Mouse (Mus musculus) forebrain, embryonic 13.5 days (tissue): Measurements from ENCODE around the gene Helt. TPM values are rescaled to one million over a fixed set of nuclear protein-coding genes. Genes with fewer than 3 reads are reported as not detected.

Source experiments
- ATAC-seq: fragments of 200-750 bp; cut with Nextera tagmentation; 2 replicates; pipeline ENCODE4 v1.8.0; 2017
- H3K27ac ChIP-seq: fragments of 300-500 bp; sonication (generic); 2 replicates; pipeline ENCODE4 v1.5.1; 2015; ENCODE audit warnings: inconsistent platforms, mild to moderate bottlenecking, moderate library complexity
- H3K27me3 ChIP-seq: fragments of 300-500 bp; sonication (generic); 2 replicates; pipeline ENCODE4 v1.6.1; 2015; ENCODE audit warnings: mild to moderate bottlenecking, inconsistent platforms
- H3K36me3 ChIP-seq: fragments of 300-500 bp; sonication (generic); 2 replicates; pipeline ENCODE4 v1.6.1; 2015; ENCODE audit warnings: mild to moderate bottlenecking, inconsistent platforms; ENCODE audit not compliant: poor library complexity, severe bottlenecking
- H3K4me1 ChIP-seq: fragments of 300-500 bp; sonication (generic); 2 replicates; pipeline ENCODE4 v1.6.1; 2015; ENCODE audit warnings: inconsistent platforms
- H3K4me2 ChIP-seq: fragments of 300-500 bp; sonication (generic); 2 replicates; pipeline ENCODE4 v1.6.1; 2015; ENCODE audit warnings: inconsistent platforms, mild to moderate bottlenecking, moderate library complexity
- H3K4me3 ChIP-seq: fragments of 300-500 bp; sonication (generic); 2 replicates; pipeline ENCODE4 v1.5.1; 2015; ENCODE audit warnings: mild to moderate bottlenecking, inconsistent platforms
- H3K9ac ChIP-seq: fragments of 300-500 bp; sonication (generic); 2 replicates; pipeline ENCODE4 v1.6.1; 2015; ENCODE audit warnings: mild to moderate bottlenecking, inconsistent platforms
- H3K9me3 ChIP-seq: fragments of 300-500 bp; sonication (generic); replicated peaks from 2 replicates; pipeline ENCODE4 v1.6.1; 2016; ENCODE audit warnings: inconsistent platforms
- WGBS: fragments of 180-500 bp; shearing (Covaris S2); methylation state at CpG from one replicate; pipeline ENCODE4 v1.1.7; 2015; 5-methylcytosine and 5-hydroxymethylcytosine counted together
- polyA plus RNA-seq: library from polyadenylated mRNA; unstranded; fragments of >200 nt; fragmentation: Nextera tagmentation; extraction: Ambion mirVana; gene quantifications from 2 replicates; pipeline ENCODE4 v1.2.1, GENCODE M21; 2015

Helt gene
- polyA plus RNA-seq, 1 experiment from 2014 or later = 7.9 TPM

DNA sequence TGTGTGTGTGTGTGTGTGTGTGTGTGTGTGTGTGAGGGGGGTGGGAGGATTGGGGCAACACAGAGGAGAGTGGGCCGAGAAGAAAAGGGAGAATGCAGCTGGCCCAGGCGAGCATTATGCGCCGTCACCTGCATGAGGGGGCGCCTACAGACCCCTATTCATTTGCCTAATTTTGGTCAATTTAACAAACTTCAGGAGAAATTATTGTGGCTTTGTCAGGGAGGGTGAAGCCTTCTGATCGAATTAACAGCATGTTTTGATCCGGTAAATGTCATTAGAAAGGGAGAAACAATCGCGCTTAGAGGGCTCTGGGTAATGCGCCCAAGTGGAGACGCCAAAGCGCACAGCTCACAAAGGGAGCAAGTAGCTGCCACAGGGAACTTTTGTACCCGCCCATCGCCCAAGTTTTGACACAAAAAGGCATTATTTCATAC lies 647 bp upstream of the Helt start:
- H3K9ac ChIP-seq = no peak overlapping the region
- peaks cover 62% of the 10 kb centered on the region for H3K4me1 ChIP-seq
- under 1% methylated on average over 14 of the region's 14 CpGs for WGBS
- no peak overlapping the region; the same call in 1 of the 2 replicates for H3K4me3 ChIP-seq
- peak overlapping the region; percentile 62 for H3K4me2 ChIP-seq
- H3K27ac ChIP-seq = no peak overlapping the region
- H3K9me3 ChIP-seq = no peaks in the 10 kb centered on the region
- H3K27me3 ChIP-seq = peaks cover 95% of the 10 kb centered on the region
- H3K36me3 ChIP-seq = no peaks in the 10 kb centered on the region
- peak; percentile 78; the same call in 1 of the 2 replicates for ATAC-seq

DNA sequence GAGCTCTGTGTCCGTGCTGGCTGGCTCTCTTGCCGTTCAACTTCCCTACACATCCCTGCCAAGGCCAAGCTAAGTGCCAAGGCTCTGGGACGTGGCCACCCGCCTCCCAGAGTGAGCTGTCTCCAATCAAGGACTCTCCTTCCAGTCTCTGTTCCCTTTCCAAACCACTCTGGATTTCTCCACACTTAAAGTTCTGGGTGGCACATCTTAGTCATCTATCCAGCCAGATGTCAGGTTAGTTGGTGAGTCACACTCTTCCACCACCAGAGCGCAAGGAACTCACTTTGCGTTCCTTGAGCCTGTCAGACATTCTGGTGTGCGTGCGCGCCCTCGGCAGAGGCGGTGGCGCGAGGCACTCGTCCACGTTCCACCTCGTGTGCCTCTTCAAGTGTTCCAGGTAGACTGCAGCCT lies 725 bp downstream of the Helt start:
- Histone ChIP-seq H3K4me2 (peak overlapping the region; percentile 62), H3K4me3 (peak overlapping the region; percentile 36), H3K36me3 (no peaks in the 10 kb centered on the region), H3K9ac (no peak overlapping the region), H3K4me1 (peaks cover 69% of the 10 kb centered on the region), H3K27ac (no peak overlapping the region; the same call in 1 of the 2 replicates), H3K27me3 (peaks cover 87% of the 10 kb centered on the region), H3K9me3 (no peaks in the 10 kb centered on the region)
- under 1% methylated on average over 16 of the region's 16 CpGs for WGBS
- ATAC-seq = no peak

GRCm38 (mm10) chr8:46293201-46293600 lies 1.3 kb downstream of the Helt start:
- H3K4me2 ChIP-seq = peak overlapping the region; percentile 62
- no peak for ATAC-seq
- peak overlapping the region; percentile 36 for H3K4me3 ChIP-seq
- H3K9me3 ChIP-seq = no peaks in the 10 kb centered on the region
- peaks cover 72% of the 10 kb centered on the region for H3K4me1 ChIP-seq
- WGBS = 1% methylated on average over 14 of the region's 14 CpGs
- H3K36me3 ChIP-seq = no peaks in the 10 kb centered on the region
- H3K27me3 ChIP-seq = peaks cover 87% of the 10 kb centered on the region
- no peak overlapping the region for H3K27ac ChIP-seq
- peak overlapping the region; percentile 9; the same call in 1 of the 2 replicates for H3K9ac ChIP-seq

- ATAC-seq = no peak
- no peaks in the 10 kb centered on the region for H3K36me3 ChIP-seq
- 1% methylated on average over 33 of the region's 33 CpGs for WGBS
- H3K27ac ChIP-seq = no peak overlapping the region
- peak overlapping the region; percentile 48; the same call in 1 of the 2 replicates for H3K9ac ChIP-seq
- H3K4me3 ChIP-seq = peak overlapping the region; percentile 36
- H3K4me1 ChIP-seq = peaks cover 72% of the 10 kb centered on the region
- no peaks in the 10 kb centered on the region; the same call in 1 of the 2 replicates for H3K9me3 ChIP-seq
- peaks cover 80% of the 10 kb centered on the region for H3K27me3 ChIP-seq
- peak overlapping the region; percentile 62 for H3K4me2 ChIP-seq
These were observed 2.4 kb downstream of the Helt start for GRCm38 (mm10) chr8:46291931-46292675.

DNA sequence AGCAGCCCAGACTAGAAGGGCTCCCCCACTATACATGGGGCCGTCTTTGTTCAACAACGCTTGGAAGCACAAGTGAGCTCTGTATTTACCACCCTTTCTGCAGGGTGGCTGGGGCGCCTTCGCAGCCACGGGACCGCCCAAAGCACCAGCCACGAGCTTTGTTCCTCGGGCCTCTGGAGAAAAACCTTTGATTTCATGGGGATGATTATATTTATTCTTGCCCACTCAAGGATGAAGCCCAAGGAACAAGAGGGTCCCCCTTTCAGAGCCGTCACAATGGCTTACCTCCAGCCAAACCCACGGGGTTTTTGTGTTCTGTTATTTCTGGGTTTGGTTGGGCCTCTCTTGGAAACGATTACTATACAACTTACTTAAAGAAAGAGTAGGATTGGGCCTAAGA lies 5.2 kb downstream of the Helt start:
- Histone ChIP-seq H3K27me3 (peaks cover 52% of the 10 kb centered on the region), H3K27ac (no peak overlapping the region), H3K9ac (no peak overlapping the region), H3K9me3 (no peaks in the 10 kb centered on the region; the same call in 1 of the 2 replicates), H3K4me1 (peaks cover 46% of the 10 kb centered on the region), H3K4me3 (no peak overlapping the region), H3K4me2 (no peak overlapping the region), H3K36me3 (no peaks in the 10 kb centered on the region)
- peak; percentile 75; the same call in 1 of the 2 replicates for ATAC-seq
- 5% methylated on average over 11 of the region's 11 CpGs for WGBS

DNA sequence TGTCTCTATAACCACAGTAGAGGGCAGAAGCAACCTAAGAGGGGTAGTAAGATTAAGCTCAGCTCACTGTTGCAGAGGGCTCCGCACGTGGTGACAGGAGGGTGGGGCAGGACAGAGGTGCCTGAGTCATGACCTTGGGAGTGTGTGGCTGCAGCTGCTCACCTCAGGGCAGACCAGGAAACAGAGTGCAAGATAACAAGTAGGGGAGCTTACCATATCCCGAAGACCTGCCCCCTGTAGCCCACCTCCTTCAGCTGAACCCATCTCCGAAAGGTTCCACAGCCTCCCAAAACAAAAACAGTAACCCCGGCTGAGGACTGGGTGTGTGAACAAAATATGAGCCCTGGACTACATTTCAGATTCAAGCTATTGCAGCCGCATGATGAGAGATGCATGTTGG lies 6.5 kb downstream of the Helt start:
- peaks cover 34% of the 10 kb centered on the region for H3K4me1 ChIP-seq
- no peak for ATAC-seq
- H3K27me3 ChIP-seq = peaks cover 39% of the 10 kb centered on the region
- no peak overlapping the region for H3K4me3 ChIP-seq
- no peaks in the 10 kb centered on the region for H3K36me3 ChIP-seq
- no peak overlapping the region for H3K27ac ChIP-seq
- WGBS = 92% methylated on average over 6 of the region's 6 CpGs
- H3K9me3 ChIP-seq = no peaks in the 10 kb centered on the region; the same call in 1 of the 2 replicates
- no peak overlapping the region for H3K9ac ChIP-seq
- no peak overlapping the region for H3K4me2 ChIP-seq

DNA sequence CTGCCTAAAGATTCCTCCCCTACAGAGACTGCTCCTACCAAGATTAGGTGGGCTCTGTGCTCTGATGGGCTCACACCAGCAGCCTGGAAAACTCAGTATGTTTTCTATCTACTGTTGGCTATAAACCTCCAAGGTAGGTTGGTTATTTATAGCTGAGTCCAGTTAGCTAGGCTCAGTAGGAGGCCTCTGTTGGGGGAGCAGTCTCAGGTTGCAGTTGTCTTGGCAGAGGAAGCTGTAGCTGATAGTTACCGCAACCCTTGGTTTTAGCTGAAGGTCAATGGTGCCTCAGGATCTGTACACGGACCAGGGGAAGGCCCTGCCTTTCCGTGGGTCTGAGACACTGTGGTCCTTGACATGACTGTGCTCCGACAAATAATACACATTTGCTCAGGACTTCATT lies 8.5 kb downstream of the Helt start:
- Histone ChIP-seq H3K9me3 (no peaks in the 10 kb centered on the region; the same call in 1 of the 2 replicates), H3K9ac (no peak overlapping the region), H3K4me1 (peaks cover 15% of the 10 kb centered on the region), H3K36me3 (no peaks in the 10 kb centered on the region), H3K27ac (no peak overlapping the region), H3K27me3 (peaks cover 19% of the 10 kb centered on the region), H3K4me3 (no peak overlapping the region), H3K4me2 (no peak overlapping the region)
- 94% methylated on average over 4 of the region's 4 CpGs for WGBS
- no peak for ATAC-seq

DNA sequence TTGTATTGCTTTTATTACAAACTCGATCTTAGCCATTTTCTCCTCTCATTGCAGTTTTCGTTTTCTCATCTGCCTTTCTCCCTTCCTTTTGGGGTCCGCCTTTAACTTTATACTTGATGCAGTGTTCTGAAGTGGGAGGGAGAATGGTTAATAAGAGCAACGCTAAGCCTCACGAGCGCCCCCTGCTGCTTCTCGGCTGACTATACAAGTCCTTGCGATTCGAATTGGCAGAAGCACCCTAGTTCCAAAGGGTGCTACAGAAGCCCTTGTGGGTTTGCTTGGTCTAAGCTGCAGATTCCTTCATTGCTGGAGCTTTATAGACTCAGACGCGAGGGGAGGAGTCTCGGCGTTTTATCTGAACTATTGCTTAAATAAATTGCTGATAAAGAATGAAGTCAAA lies 12.9 kb downstream of the Helt start:
- Histone ChIP-seq H3K9me3 (no peaks in the 10 kb centered on the region), H3K4me1 (no peaks in the 10 kb centered on the region), H3K4me3 (no peak overlapping the region), H3K4me2 (no peak overlapping the region), H3K27ac (no peak overlapping the region), H3K9ac (no peak overlapping the region), H3K27me3 (no peaks in the 10 kb centered on the region), H3K36me3 (no peaks in the 10 kb centered on the region)
- no peak for ATAC-seq
- WGBS = 13% methylated on average over 13 of the region's 13 CpGs

DNA sequence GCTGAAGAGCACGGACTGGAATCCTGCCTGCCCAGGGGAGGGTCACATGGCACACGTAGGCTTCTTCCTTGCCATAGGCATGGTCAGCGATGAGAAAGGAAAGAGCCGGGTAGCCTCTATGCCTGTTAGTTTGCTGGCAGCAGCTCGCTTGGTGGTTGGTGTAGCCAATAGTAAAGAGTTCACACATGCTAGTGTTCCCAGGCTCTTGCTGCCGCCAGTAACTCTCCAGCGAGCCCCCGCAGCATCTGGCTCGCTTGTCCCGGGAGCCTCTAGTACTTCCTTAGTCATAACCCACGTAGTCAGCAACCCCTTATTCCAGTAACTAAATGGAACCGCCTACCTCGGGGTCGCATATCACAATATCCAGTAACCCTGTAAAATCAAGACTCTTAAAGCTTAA lies 17.5 kb downstream of the Helt start:
- Histone ChIP-seq H3K27me3 (no peaks in the 10 kb centered on the region; the same call in 1 of the 2 replicates), H3K36me3 (no peaks in the 10 kb centered on the region), H3K27ac (no peak overlapping the region), H3K4me3 (no peak overlapping the region), H3K4me2 (no peak overlapping the region), H3K9me3 (no peaks in the 10 kb centered on the region), H3K4me1 (no peaks in the 10 kb centered on the region), H3K9ac (no peak overlapping the region)
- WGBS = 88% methylated on average over 14 of the region's 14 CpGs
- ATAC-seq = no peak

DNA sequence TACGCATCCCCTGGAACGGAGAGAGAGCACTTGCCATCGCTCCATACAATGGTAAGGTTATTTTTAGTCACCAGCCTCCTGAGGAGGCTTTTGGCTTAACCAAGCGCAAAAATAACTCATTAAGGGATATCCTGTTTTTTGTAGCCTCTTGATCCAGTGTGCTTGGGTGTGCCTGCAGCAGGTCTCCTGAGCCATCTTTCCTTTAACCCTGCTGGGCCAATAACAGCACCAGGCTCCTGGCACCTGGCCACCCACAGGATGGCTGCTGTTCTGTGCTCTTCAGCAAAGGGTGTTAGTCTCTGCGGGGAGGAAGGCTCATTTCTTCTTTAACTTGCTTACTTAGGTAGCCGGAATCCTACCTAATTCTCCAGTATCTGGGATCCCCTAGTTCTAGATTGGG lies 23.7 kb downstream of the Helt start:
- no peaks in the 10 kb centered on the region for H3K36me3 ChIP-seq
- no peak overlapping the region for H3K4me2 ChIP-seq
- peaks cover 11% of the 10 kb centered on the region for H3K4me1 ChIP-seq
- H3K27me3 ChIP-seq = no peaks in the 10 kb centered on the region; the same call in 1 of the 2 replicates
- no peak overlapping the region for H3K27ac ChIP-seq
- ATAC-seq = no peak
- H3K4me3 ChIP-seq = no peak overlapping the region
- no peaks in the 10 kb centered on the region for H3K9me3 ChIP-seq
- 25% methylated on average over 6 of the region's 6 CpGs for WGBS
- H3K9ac ChIP-seq = no peak overlapping the region

GRCm38 (mm10) chr8:46270147-46270546 lies 24.3 kb downstream of the Helt start:
- ATAC-seq = no peak

GRCm38 (mm10) chr8:46266801-46267200 lies 27.7 kb downstream of the Helt start:
- no peak for ATAC-seq

More at GRCm38 (mm10) chr8:46270147-46270546, 24.3 kb downstream of the Helt start:
- H3K27ac ChIP-seq = no peak overlapping the region
- H3K36me3 ChIP-seq = no peaks in the 10 kb centered on the region
- H3K4me2 ChIP-seq = no peak overlapping the region
- no peaks in the 10 kb centered on the region for H3K27me3 ChIP-seq
- H3K4me1 ChIP-seq = peaks cover 11% of the 10 kb centered on the region
- WGBS = 29% methylated on average over 3 of the region's 3 CpGs
- H3K9me3 ChIP-seq = no peaks in the 10 kb centered on the region
- H3K9ac ChIP-seq = no peak overlapping the region
- H3K4me3 ChIP-seq = no peak overlapping the region

More at GRCm38 (mm10) chr8:46266801-46267200, 27.7 kb downstream of the Helt start:
- Histone ChIP-seq H3K9me3 (no peaks in the 10 kb centered on the region), H3K4me3 (no peak overlapping the region), H3K36me3 (no peaks in the 10 kb centered on the region), H3K4me2 (no peak overlapping the region), H3K27me3 (no peaks in the 10 kb centered on the region), H3K9ac (no peak overlapping the region), H3K4me1 (peaks cover 11% of the 10 kb centered on the region), H3K27ac (no peak overlapping the region)
- 46% methylated on average over 4 of the region's 4 CpGs for WGBS
